Mouse (Mus musculus) embryonic facial prominence, embryonic 15.5 days (tissue): Measurements from ENCODE around the gene Anapc7. TPM values are rescaled to one million over a fixed set of nuclear protein-coding genes. Genes with fewer than 3 reads are reported as not detected.

ENCODE experiments used
- ATAC-seq: fragments of 200-750 bp; cut with Nextera tagmentation; 2 replicates; pipeline ENCODE4 v1.8.0; 2017; ENCODE audit warnings: low read depth, moderate TSS enrichment; ENCODE audit not compliant: insufficient number of reproducible peaks, low FRiP score, low TSS enrichment
- H3K27ac ChIP-seq: fragments of 300-500 bp; sonication (generic); replicated peaks from 2 replicates; pipeline ENCODE4 v1.5.1; 2015; ENCODE audit warnings: mild to moderate bottlenecking, inconsistent platforms
- H3K27me3 ChIP-seq: fragments of 300-500 bp; sonication (generic); 2 replicates; pipeline ENCODE4 v1.6.1; 2015; ENCODE audit warnings: inconsistent platforms
- H3K36me3 ChIP-seq: fragments of 300-500 bp; sonication (generic); 2 replicates; pipeline ENCODE4 v1.6.1; 2015; ENCODE audit warnings: mild to moderate bottlenecking, inconsistent platforms
- H3K4me1 ChIP-seq: fragments of 300-500 bp; sonication (generic); 2 replicates; pipeline ENCODE4 v1.6.1; 2015; ENCODE audit warnings: inconsistent platforms
- H3K4me2 ChIP-seq: fragments of 300-500 bp; sonication (generic); replicated peaks from 2 replicates; pipeline ENCODE4 v1.6.1; 2015; ENCODE audit warnings: mild to moderate bottlenecking, inconsistent platforms
- H3K4me3 ChIP-seq: fragments of 300-500 bp; sonication (generic); replicated peaks from 2 replicates; pipeline ENCODE4 v1.5.1; 2015; ENCODE audit warnings: mild to moderate bottlenecking, inconsistent platforms
- H3K9ac ChIP-seq: fragments of 300-500 bp; sonication (generic); 2 replicates; pipeline ENCODE4 v1.6.1; 2015; ENCODE audit warnings: inconsistent platforms
- H3K9me3 ChIP-seq: fragments of 300-500 bp; sonication (generic); replicated peaks from 2 replicates; pipeline ENCODE4 v1.6.1; 2016; ENCODE audit warnings: inconsistent platforms
- WGBS: fragments of 180-500 bp; shearing (Covaris S2); methylation state at CpG from one replicate; pipeline ENCODE4 v1.1.7; 2015; 5-methylcytosine and 5-hydroxymethylcytosine counted together
- polyA plus RNA-seq: library from polyadenylated mRNA; unstranded; fragments of >200 nt; fragmentation: Nextera tagmentation; extraction: Ambion mirVana; gene quantifications from 2 replicates; pipeline ENCODE4 v1.2.1, GENCODE M21; 2015

The Anapc7 gene
- 42.4 and 42.6 TPM in 2 replicates for polyA plus RNA-seq

DNA sequence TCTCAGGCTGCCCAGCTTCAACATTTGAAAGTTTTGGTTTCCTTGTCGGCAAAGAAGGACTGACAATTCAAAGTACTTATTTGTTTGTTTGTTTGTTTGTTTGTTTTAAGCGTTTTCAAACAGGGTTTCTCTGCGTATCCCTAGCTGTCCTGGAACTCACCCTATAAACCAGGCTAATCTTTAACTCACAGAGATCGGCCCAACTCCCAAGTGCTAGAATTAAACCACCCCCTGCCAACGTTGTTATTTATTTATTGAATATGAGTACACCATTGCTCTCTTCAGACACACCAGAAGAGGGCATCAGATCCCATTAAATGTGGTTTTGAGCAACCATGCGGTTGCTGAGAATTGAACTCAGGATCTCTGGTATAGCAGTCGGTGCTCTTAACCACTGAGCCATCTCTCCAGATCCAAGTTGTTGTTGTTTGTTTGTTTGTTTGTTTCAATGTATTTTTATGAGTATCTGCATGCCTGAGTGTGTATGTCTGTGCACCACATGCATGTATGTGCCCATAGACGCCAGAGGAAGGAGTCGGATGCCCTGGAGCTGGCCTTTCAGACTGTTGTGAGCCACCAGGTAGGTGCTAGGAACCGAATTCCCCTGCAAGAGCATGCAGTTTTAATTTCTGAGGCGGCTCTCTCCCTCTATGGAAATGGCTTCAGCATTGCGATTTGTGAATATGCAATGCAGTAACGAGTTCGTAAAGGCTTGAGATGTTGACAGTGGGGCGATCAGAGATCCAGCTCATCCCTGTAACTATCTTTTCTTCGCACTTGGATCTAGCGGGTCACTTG, at the start of gene Anapc7:
TSS of gene Anapc7 (plus strand) at position 423 of the 798 bp plus-strand sequence.
- Histone ChIP-seq H3K36me3 (0 out of 2 replicates have a peak, but pooled peaks cover 6% of the 10 kb centered on the region), H3K4me3 (peak within 1 kb of the TSS; percentile 96), H3K9ac (peak within 1 kb of the TSS; percentile 91), H3K9me3 (no peaks in the 10 kb centered on the region), H3K27ac (peak within 1 kb of the TSS; percentile 92), H3K27me3 (no peaks in the 10 kb centered on the region), H3K4me1 (peaks cover 22% of the 10 kb centered on the region), H3K4me2 (peak within 1 kb of the TSS; percentile 83)
- peak; percentile 39 for ATAC-seq
- WGBS, result 21% methylated on average over 17 of the region's 17 CpGs

DNA sequence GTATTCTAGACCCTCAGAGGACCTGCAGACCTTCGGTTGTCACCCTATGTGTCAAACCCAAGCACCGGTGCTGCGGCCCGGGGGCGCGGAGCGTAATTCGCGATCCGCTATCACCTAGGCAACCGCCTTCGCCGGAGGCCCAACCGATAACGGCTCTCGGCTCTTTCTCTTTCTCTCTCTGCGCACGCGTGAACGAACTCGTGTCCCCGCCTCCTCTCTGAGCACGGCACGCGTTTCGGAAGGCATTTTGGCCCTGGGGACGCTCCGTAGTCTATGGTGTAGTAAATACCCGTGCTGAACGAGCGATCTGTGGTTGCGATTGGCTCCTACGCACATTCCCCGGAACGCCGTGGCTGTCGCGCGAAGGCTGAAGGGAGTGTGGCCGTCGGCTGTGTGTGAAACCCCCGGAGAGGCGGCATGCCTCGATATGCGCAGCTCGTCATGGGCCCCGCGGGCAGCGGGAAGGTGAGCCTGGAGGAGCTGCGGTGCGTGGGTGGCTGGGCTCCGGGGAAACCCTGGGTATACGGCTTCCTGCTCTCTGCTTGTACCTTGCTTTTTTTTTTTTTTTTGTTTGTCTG, 49.2 kb upstream of the Anapc7 start, which contains the start of gene Fam216a:
TSS of gene Fam216a (minus strand) at position 173 of the 578 bp plus-strand sequence.
- peak; percentile 93 for ATAC-seq
- peaks cover 12% of the 10 kb centered on the region for H3K4me1 ChIP-seq
- peak within 1 kb of the TSS; percentile 94 for H3K27ac ChIP-seq
- no peaks in the 10 kb centered on the region for H3K9me3 ChIP-seq
- WGBS, result 0% methylated on average over 53 of the region's 53 CpGs
- peak within 1 kb of the TSS; percentile 74 for H3K9ac ChIP-seq
- H3K36me3 ChIP-seq, result peaks cover 38% of the 10 kb centered on the region
- peak within 1 kb of the TSS; percentile 69 for H3K4me3 ChIP-seq
- H3K27me3 ChIP-seq, result no peaks in the 10 kb centered on the region
- H3K4me2 ChIP-seq, result peak within 1 kb of the TSS; percentile 69

DNA sequence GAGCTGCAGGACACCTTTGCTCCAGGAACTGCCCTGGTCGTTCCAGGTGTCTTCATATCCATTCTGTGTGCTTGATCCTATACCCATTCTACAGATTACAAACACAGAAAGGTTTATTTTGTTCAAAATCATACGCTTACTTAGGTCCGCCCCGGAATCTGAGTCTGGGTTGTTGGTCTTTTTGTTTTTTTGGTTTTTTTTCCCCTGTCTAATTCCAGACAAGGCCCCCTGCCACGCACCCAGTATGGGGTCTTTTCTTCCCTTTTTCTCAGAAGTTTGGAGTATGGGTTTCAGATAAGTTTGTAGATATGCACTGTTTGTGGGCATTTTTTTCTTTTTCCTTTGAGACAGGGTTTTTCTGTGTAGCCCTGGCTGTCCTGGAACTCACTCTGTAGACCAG, 48.6 kb upstream of the Anapc7 start:
- Histone ChIP-seq H3K9me3 (no peaks in the 10 kb centered on the region), H3K4me1 (peaks cover 12% of the 10 kb centered on the region), H3K4me2 (peak overlapping the region; percentile 69), H3K36me3 (peaks cover 33% of the 10 kb centered on the region), H3K4me3 (peak overlapping the region; percentile 69), H3K9ac (peak overlapping the region; percentile 71), H3K27ac (peak overlapping the region; percentile 94), H3K27me3 (no peaks in the 10 kb centered on the region)
- ATAC-seq, result no peak
- WGBS, result 5% methylated on average over 5 of the region's 5 CpGs

DNA sequence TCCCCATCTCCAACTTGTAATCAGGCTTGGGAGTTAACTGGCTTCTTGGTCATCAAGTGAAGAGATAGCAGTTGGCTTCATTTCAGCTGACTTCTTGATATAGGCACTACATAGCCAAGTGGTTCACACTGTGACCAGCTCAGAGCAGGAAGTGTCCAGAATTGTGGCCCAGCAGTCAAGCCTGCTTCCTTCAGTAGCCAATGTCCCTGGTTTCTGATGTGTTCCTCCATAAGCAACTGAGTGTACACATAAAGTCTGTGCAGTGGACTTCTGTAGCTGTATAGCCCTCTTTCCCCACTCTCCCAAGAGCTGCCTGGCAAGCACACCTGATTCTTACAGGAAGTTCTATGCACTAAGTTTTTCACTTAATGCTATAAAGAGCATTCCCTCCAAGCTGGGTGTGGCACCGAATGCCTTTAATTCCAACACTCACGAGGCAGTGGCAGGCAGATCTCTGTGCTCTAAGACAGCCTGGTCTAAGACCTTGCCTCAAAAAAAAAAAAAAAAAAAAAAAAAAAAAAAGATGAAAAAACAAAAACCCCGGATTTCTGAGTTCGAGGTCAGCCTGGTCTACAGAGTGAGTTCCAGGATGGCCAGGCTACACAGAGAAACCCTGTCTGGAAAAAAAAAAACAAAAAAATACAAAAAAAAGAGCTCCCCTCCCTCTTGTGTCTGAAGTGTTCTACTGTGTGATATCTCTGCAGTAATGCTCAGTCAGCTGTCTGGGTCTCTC, 44.2 kb upstream of the Anapc7 start:
- Histone ChIP-seq H3K9ac (no peak overlapping the region), H3K4me2 (no peak overlapping the region), H3K4me1 (peaks cover 12% of the 10 kb centered on the region), H3K9me3 (no peaks in the 10 kb centered on the region), H3K4me3 (no peak overlapping the region), H3K27me3 (no peaks in the 10 kb centered on the region), H3K27ac (no peak overlapping the region), H3K36me3 (peaks cover 43% of the 10 kb centered on the region)
- WGBS, result 87% methylated on average over 4 of the region's 4 CpGs
- ATAC-seq, result no peak

DNA sequence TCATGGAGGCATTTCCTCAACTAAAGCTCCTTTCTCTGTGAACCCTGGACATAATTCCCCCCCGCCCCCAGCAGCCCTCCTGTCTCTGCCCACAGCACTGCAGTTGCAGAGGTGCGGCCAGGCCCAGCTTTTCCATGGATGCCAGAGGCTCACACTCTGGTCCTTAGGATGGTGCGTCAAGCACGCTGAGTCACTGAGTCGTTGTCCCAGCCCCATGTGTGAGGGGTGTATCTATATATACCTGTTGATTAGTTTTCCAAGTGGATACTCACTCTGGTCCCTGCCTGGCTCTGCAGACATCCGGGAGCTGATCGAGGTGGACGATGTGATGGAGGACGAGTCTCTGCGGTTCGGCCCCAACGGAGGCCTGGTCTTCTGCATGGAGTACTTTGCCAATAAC, 43.3 kb upstream of the Anapc7 start:
- no peak overlapping the region for H3K27ac ChIP-seq
- H3K4me1 ChIP-seq, result peaks cover 6% of the 10 kb centered on the region
- H3K9ac ChIP-seq, result no peak overlapping the region
- no peak for ATAC-seq
- no peak overlapping the region for H3K4me3 ChIP-seq
- no peaks in the 10 kb centered on the region for H3K9me3 ChIP-seq
- peaks cover 49% of the 10 kb centered on the region for H3K36me3 ChIP-seq
- WGBS, result 90% methylated on average over 12 of the region's 12 CpGs
- no peak overlapping the region for H3K4me2 ChIP-seq
- H3K27me3 ChIP-seq, result no peaks in the 10 kb centered on the region

DNA sequence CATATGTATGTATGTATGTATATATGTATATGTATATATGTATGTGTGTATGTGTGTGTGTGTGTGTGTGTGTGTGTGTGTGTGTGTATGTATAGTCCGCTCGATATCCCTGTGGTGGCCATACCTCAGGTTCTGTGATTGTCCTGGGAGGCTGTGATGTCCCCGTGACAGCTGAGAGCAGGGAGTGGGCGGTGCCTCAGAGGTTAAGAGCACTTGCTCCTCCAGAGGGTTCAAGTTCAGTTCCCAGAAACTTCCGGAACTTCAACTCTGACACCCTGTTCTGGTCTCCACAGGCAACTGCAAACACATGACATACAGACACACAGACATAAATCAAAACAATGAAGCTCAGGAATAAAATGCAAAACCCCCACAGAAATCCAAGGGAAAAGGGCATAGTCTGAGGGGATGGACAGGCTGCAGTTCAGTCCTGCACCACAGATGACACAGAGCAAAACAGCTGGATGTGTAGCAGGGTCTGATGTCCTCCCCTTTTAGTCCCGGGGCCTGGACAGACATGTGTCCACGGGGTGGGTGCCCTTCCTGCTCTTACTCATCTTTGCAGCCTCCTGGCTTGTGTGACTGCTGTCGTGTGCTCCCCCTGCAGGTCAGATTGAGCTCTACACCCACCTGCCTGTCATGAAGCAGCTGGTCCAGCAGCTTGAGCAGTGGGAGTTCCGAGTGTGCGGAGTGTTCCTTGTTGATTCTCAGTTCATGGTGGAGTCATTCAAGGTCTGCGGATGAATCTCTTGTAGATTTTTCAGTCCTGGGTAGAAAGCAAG, 41.9 kb upstream of the Anapc7 start:
- peak; percentile 34; the same call in 1 of the 2 replicates for ATAC-seq
- Histone ChIP-seq H3K27me3 (no peaks in the 10 kb centered on the region), H3K4me2 (no peak overlapping the region), H3K4me3 (no peak overlapping the region), H3K4me1 (no peaks in the 10 kb centered on the region), H3K9me3 (no peaks in the 10 kb centered on the region), H3K27ac (no peak overlapping the region), H3K9ac (no peak overlapping the region), H3K36me3 (peaks cover 46% of the 10 kb centered on the region)
- WGBS, result 55% methylated on average over 11 of the region's 11 CpGs

DNA sequence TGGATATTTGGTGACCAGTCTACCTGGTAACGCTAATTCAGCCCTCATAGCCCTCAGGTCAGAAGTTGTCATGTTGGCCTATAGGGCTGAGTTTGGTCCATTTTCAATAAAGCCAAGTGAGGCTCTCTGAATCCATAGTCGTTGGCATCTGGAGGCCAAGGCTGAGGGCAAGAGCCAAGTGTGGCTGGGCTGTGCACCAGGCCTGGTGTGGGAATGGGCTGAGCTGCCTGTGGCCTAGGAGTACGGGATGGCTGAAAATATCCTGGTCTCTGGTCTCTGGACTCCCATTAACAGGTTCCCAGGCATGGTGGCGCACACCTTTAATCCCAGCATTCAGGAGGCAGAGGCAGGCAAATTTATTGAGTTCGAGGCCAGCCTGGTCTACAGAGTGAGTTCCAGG, 31.5 kb upstream of the Anapc7 start:
- Histone ChIP-seq H3K27ac (no peak overlapping the region), H3K9ac (no peak overlapping the region), H3K4me3 (no peak overlapping the region), H3K27me3 (no peaks in the 10 kb centered on the region), H3K4me2 (no peak overlapping the region), H3K36me3 (no peaks in the 10 kb centered on the region), H3K9me3 (no peaks in the 10 kb centered on the region), H3K4me1 (peaks cover 11% of the 10 kb centered on the region)
- no peak for ATAC-seq
- 86% methylated on average over 5 of the region's 5 CpGs for WGBS

DNA sequence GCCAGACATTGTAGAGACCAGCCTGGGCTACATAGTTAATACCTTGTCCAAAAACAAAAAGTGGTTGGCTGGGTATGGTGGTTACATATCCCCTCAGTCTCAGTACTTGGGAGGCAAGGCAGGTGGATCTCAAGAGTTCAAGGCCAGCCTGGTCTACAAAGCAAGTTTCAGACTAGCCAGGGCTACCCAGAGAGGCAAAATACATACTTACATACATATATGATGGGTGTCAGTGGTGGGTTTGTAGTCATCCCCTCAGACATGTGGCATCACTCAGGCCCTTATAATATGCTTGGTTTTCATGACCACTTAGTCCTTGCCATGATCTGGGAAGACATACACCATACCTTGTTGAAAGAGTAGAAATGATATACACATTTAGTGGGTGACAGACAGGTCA, 30.8 kb upstream of the Anapc7 start:
- Histone ChIP-seq H3K27me3 (no peaks in the 10 kb centered on the region), H3K36me3 (no peaks in the 10 kb centered on the region), H3K4me1 (peaks cover 11% of the 10 kb centered on the region), H3K9ac (no peak overlapping the region), H3K4me2 (no peak overlapping the region), H3K4me3 (no peak overlapping the region), H3K27ac (no peak overlapping the region), H3K9me3 (no peaks in the 10 kb centered on the region)
- ATAC-seq, result no peak

DNA sequence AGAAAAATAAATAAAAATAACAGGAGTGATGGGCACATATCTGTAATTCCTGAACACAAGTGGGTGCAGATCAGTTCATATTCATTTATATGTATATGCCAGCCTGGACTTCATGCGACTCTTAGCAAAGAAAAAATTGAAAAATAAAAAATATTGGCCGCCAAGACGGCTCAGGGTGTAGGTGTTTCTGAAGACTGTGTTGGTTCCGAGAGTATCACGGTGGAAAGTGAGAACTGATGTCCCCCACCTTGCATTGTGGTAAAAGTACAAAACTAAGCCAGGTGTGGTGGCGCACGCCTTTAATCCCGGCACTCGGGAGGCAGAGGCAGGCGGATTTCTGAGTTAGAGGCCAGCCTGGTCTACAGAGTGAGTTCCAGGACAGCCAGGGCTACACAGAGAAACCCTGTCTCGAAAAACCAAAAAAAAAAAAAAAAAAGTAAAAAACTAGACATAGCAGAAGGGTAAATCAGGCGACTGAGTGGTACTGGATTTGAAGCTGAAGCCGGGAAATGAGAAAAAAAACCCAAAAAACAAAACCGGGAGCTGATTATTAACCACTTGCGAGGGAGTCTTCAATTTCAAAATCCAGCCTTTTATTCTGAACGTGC, 30.2 kb upstream of the Anapc7 start:
- H3K4me3 ChIP-seq, result peak overlapping the region; percentile 76
- H3K4me2 ChIP-seq, result peak overlapping the region; percentile 77
- 53% methylated on average over 16 of the region's 16 CpGs for WGBS
- no peak for ATAC-seq
- H3K9ac ChIP-seq, result no peak overlapping the region
- H3K9me3 ChIP-seq, result no peaks in the 10 kb centered on the region
- no peaks in the 10 kb centered on the region for H3K36me3 ChIP-seq
- H3K4me1 ChIP-seq, result peaks cover 11% of the 10 kb centered on the region
- H3K27me3 ChIP-seq, result no peaks in the 10 kb centered on the region
- H3K27ac ChIP-seq, result no peak overlapping the region

DNA sequence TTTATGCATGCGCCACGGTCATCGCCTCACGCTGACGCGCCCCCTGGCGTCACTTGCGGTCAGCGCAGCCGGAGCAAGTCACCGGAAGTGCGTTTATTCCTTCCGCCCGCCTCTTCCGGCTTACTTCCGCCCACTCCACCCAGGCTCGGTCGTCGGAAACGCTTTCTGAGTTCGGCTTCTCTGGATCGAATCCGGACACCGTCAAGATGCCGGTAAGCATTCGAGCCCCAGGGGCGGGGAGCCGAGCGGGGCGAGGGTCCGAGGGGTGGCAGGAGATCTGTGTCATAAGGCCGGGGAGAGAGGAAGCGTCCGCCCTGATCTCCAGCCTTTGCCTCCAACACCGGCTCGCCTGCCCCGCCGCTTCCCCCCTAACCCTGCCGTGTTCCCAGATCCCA, 29.7 kb upstream of the Anapc7 start, which contains the start of gene Arpc3:
TSS of gene Arpc3 (plus strand) at position 93 of the 395 bp plus-strand sequence.
- H3K4me3 ChIP-seq, result peak within 1 kb of the TSS; percentile 76
- ATAC-seq, result peak; percentile 83
- peak within 1 kb of the TSS; percentile 68 for H3K9ac ChIP-seq
- peak within 1 kb of the TSS; percentile 77 for H3K4me2 ChIP-seq
- no peaks in the 10 kb centered on the region for H3K9me3 ChIP-seq
- WGBS, result under 1% methylated on average over 39 of the region's 39 CpGs
- peaks cover 11% of the 10 kb centered on the region for H3K4me1 ChIP-seq
- H3K27me3 ChIP-seq, result no peaks in the 10 kb centered on the region
- peaks cover 3% of the 10 kb centered on the region; the same call in 1 of the 2 replicates for H3K36me3 ChIP-seq
- 0 out of 2 replicates have a peak within 1 kb of the TSS, but pooled peaks have one; percentile 24 for H3K27ac ChIP-seq
